Mouse (Mus musculus) urinary bladder, postnatal 10 days (tissue): ENCODE data around the gene Arhgdib.
"Not testable (repeated sequence)": the region's sequence is repeated elsewhere in the genome, so short reads cannot be mapped to it uniquely, and the experiment has no call there.

ENCODE experiments used
- DNase-seq: peaks from one replicate; pipeline ENCODE4 v3.0.0; 2022; ENCODE audit warnings: low spot score

Gene Arhgdib

DNA sequence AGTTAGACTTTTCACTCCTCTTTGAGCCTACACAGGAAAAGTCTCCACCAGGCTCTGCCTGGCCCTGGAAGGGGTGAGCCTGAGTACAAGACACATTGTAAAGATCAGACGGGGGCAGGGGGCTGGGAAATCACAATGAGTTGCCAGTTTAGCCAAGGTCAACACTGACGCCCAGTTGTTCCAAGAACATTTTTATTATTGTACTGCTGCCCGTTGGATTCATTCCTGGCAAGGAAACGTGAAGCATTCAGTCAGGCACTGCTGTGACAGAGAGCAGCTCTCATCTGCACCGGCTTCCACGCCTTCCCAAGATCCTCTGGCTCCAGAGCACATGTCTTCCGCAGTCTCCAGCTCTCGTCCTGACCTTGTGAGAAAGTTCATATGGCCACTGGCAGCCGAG is 53.8 kb downstream of the Arhgdib start:
- no peak for DNase-seq

DNA sequence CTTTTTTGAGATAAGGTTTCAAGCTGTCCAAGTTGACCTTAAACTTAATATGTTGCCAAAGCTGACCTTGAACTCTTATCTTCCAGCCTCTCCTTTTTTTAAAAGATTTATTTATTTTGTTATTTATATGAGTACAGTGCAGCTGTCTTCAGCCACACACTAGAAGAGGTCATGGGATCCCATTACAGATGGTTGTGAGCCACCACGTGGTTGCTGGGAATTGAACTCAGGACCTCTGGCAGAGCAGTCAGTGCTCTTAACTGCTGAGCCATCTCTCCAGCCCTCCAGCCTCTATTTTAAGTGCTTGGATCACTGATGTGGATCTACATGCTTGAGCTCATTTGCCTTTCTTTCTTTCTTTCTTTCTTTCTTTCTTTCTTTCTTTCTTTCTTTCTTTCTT is 56.9 kb downstream of the Arhgdib start:
- not testable (repeated sequence) for DNase-seq

DNA sequence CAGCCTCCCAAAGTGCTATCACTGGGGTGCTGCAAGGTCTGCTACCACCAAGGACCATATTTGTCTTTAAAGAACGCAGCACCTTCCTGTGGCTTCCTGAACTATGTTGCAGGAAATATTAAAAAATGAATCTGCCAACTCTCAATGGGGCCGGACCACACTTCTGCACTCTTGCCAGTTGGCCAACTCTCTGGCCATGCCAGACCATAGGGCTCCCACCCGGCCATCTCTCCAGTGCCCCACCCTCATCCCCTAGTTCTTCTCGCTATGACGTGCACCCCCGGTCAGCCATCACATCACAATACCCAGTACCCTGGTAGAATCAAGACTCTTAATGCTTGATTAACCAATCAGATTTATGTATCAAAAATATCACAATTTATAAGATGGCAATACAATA is 57.7 kb downstream of the Arhgdib start:
- DNase-seq = no peak

DNA sequence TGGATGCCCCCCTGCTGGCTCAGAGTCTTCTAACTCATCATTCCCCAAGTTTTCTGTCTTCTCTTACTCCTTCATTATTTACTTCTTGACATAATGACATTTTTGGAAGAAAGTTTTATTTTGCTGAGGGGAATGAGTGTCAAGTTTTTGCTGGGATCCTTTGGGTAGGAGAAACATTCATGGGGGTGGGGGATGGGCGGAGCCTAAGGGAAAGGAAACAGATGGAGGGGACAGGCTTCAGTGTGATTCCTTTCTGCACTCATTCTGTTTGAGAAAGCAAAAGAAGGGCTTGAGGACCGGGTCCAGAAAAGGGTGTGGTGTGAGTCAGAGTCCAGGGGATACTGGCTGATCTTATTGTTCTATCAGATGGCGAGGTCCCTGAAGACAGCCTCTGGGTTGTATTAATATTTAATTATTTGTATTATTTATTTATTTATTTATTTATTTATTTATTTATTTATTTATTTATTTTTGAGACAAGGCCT is 58.2 kb downstream of the Arhgdib start:
- no peak for DNase-seq

DNA sequence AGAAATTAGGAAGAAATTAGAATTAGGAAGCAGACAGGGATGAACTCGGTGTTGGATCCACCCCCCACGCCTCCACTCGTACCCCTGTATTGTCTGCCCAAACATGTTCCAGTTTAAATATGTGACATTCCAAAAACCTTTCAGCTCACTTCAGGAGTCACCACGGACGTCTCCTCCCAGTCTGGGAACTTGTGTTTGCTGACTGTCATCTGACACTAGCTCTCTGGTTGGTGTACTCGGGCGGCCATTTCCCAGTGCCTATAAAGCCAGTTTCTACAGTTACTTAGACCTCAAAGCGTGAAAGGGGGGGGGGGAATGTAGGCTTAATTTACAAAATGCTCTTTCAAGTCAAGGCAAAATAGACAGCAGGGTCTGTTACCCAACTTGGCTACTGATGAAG is 60.0 kb downstream of the Arhgdib start:
- DNase-seq = no peak

DNA sequence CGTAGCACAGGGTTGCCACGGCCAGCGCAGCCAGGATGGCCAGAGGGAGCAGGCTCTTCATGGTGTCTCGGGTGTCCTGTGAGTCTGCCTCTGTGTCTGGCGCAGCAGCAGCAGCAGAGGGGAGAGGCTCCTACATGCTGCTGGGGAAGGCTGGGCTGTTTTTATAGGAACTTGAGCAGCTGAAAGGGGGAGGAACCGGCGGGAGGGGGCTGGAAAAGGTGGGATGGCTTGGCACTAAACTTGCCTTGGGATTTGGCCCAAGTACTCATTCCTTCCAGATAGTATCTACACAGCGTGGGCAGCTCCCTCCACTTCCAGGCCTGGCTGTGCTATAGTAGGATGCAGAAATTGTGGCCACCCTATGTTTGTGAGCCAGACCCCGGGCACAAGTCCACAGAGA is 66.0 kb downstream of the Arhgdib start, which contains the start of gene Mgp:
Mgp (minus strand) TSS at position 154 of the 400 bp plus-strand sequence.
- DNase-seq = no peak

DNA sequence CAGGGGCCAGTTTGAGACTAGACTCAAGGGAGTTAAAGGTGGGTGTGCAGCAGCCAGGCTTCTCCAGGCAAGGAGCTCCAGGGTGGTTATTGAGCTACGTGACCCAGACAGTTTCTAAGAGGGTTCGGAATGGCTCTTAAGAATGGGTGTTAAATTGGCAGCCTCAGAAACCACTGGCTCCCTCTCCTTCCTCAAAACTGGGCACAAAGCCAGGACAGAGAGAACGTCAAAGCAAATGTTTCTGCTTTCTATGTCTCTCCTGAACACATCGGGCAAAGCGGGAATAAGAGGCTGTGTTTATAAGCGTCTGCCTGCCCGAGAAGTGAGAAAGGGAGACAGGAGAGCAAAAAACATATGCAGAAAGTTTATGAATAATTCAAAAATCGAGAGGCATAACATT is 67.1 kb downstream of the Arhgdib start:
- no peak for DNase-seq
